Mouse (Mus musculus): Measurements from ENCODE around the gene Capn3. TPM values are rescaled to one million over a fixed set of nuclear protein-coding genes. Genes with fewer than 3 reads are reported as not detected.

Gene Capn3
- 0.58 and 0.62 TPM in 2 replicates for polyA plus RNA-seq (2015; fragmentation: Nextera tagmentation; extraction: Ambion mirVana)

GRCm38 (mm10) chr2:120455719-120456118 lies at the start of gene Capn3:
TSS of gene Capn3 (plus strand) at chr2:120456019.

Other genes starting within 250 kb of the Capn3 start
- gene Pla2g4e, start 210.7 kb upstream of the Capn3 start, polyA plus RNA-seq (2015; fragmentation: Nextera tagmentation; extraction: Ambion mirVana) = 5.9 and 7.4 TPM in 2 replicates
- gene Pla2g4d, start 166.8 kb upstream of the Capn3 start, polyA plus RNA-seq (2015; fragmentation: Nextera tagmentation; extraction: Ambion mirVana) = 0.04 TPM in 1 of 2 replicates, not detected in the other
- gene Pla2g4f, start 141.9 kb upstream of the Capn3 start, polyA plus RNA-seq (2015; fragmentation: Nextera tagmentation; extraction: Ambion mirVana) = 0.05 TPM in 1 of 2 replicates, not detected in the other
- gene Vps39, start 102.9 kb upstream of the Capn3 start, polyA plus RNA-seq (2015; fragmentation: Nextera tagmentation; extraction: Ambion mirVana) = 27.7 and 28.2 TPM in 2 replicates
- gene Ganc, start 52.1 kb upstream of the Capn3 start, polyA plus RNA-seq (2015; fragmentation: Nextera tagmentation; extraction: Ambion mirVana) = 7.3 and 12.4 TPM in 2 replicates
- gene Tmem87a, start 51.9 kb upstream of the Capn3 start, polyA plus RNA-seq (2015; fragmentation: Nextera tagmentation; extraction: Ambion mirVana) = 6.5 and 7.7 TPM in 2 replicates
- 30.8 and 32.0 TPM in 2 replicates for gene Zfp106, start 107.8 kb downstream of the Capn3 start, polyA plus RNA-seq (2015; fragmentation: Nextera tagmentation; extraction: Ambion mirVana)
- 11.7 and 14.6 TPM in 2 replicates for gene Snap23, start 111.7 kb downstream of the Capn3 start, polyA plus RNA-seq (2015; fragmentation: Nextera tagmentation; extraction: Ambion mirVana)
- 29.2 and 29.4 TPM in 2 replicates for gene Haus2, start 153.4 kb downstream of the Capn3 start, polyA plus RNA-seq (2015; fragmentation: Nextera tagmentation; extraction: Ambion mirVana)
- 30.7 and 31.3 TPM in 2 replicates for gene Lrrc57, start 153.5 kb downstream of the Capn3 start, polyA plus RNA-seq (2015; fragmentation: Nextera tagmentation; extraction: Ambion mirVana)
- gene Stard9, start 173.1 kb downstream of the Capn3 start, polyA plus RNA-seq (2015; fragmentation: Nextera tagmentation; extraction: Ambion mirVana) = 3.3 and 4.1 TPM in 2 replicates